Mouse (Mus musculus): ENCODE measurements around the gene Med13l.

Med13l gene

GRCm38 (mm10) chr5:118594470-118595236, 34.2 kb downstream of the Med13l start:
- in situ Hi-C loops (cut with MboI, MseI), result no loop called here

GRCm38 (mm10) chr5:118595901-118596300, 35.4 kb downstream of the Med13l start:
- in situ Hi-C loops (cut with MboI, MseI), result no loop called here

- in situ Hi-C loops (cut with MboI, MseI), result no loop called here
These were observed 36.1 kb downstream of the Med13l start for GRCm38 (mm10) chr5:118596452-118597092.

- in situ Hi-C loops (cut with MboI, MseI), result no loop called here
These were observed 38.1 kb downstream of the Med13l start for GRCm38 (mm10) chr5:118598601-118599000.

GRCm38 (mm10) chr5:118601452-118601851, 41.0 kb downstream of the Med13l start:
- in situ Hi-C loops (cut with MboI, MseI), result loop anchor here (10.0 to 25.0 kb wide), 2 partner anchors 1057 to 1086 kb away; no protein-coding TSS in a partner anchor

- in situ Hi-C loops (cut with MboI, MseI), result loop anchor here (10.0 to 25.0 kb wide), 2 partner anchors 1058 to 1085 kb away; no protein-coding TSS in a partner anchor
These were observed 42.2 kb downstream of the Med13l start for GRCm38 (mm10) chr5:118602706-118603105.

- in situ Hi-C loops (cut with MboI, MseI), result loop anchor here (10.0 to 25.0 kb wide), 2 partner anchors 1061 to 1082 kb away; no protein-coding TSS in a partner anchor
These were observed 45.1 kb downstream of the Med13l start for GRCm38 (mm10) chr5:118605424-118606067.

GRCm38 (mm10) chr5:118606636-118607035, 46.2 kb downstream of the Med13l start:
- in situ Hi-C loops (cut with MboI, MseI), result loop anchor here (10.0 to 25.0 kb wide), 2 partner anchors 1062 to 1081 kb away; no protein-coding TSS in a partner anchor

- in situ Hi-C loops (cut with MboI, MseI), result loop anchor here (10.0 to 25.0 kb wide), 2 partner anchors 1063 to 1079 kb away; no protein-coding TSS in a partner anchor
These were observed 47.4 kb downstream of the Med13l start for GRCm38 (mm10) chr5:118607900-118608299.

- in situ Hi-C loops (cut with MboI, MseI), result loop anchor here (25.0 kb wide), 1 partner anchor 1077 kb away; no protein-coding TSS in a partner anchor
These were observed 50.0 kb downstream of the Med13l start for GRCm38 (mm10) chr5:118610468-118610867.

- in situ Hi-C loops (cut with MboI, MseI), result loop anchor here (25.0 kb wide), 1 partner anchor 1074 kb away; no protein-coding TSS in a partner anchor
These were observed 52.6 kb downstream of the Med13l start for GRCm38 (mm10) chr5:118612956-118613631.

GRCm38 (mm10) chr5:118613704-118614103, 53.2 kb downstream of the Med13l start:
- in situ Hi-C loops (cut with MboI, MseI), result loop anchor here (25.0 kb wide), 1 partner anchor 1074 kb away; no protein-coding TSS in a partner anchor

GRCm38 (mm10) chr5:118614116-118614515, 53.6 kb downstream of the Med13l start:
- in situ Hi-C loops (cut with MboI, MseI), result loop anchor here (25.0 kb wide), 1 partner anchor 1073 kb away; no protein-coding TSS in a partner anchor

- in situ Hi-C loops (cut with MboI, MseI), result loop anchor here (25.0 kb wide), 1 partner anchor 1073 kb away; no protein-coding TSS in a partner anchor
These were observed 54.1 kb downstream of the Med13l start for GRCm38 (mm10) chr5:118614571-118614981.

- in situ Hi-C loops (cut with MboI, MseI), result loop anchor here (25.0 kb wide), 1 partner anchor 1068 kb away; no protein-coding TSS in a partner anchor
These were observed 58.6 kb downstream of the Med13l start for GRCm38 (mm10) chr5:118618963-118619610.

- in situ Hi-C loops (cut with MboI, MseI), result loop anchor here (25.0 kb wide), 1 partner anchor 1068 kb away; no protein-coding TSS in a partner anchor
These were observed 59.3 kb downstream of the Med13l start for GRCm38 (mm10) chr5:118619801-118620200.

- in situ Hi-C loops (cut with MboI, MseI), result loop anchor here (25.0 kb wide), 1 partner anchor 1067 kb away; no protein-coding TSS in a partner anchor
These were observed 59.9 kb downstream of the Med13l start for GRCm38 (mm10) chr5:118620330-118620910.

- in situ Hi-C loops (cut with MboI, MseI), result loop anchor here (25.0 kb wide), 1 partner anchor 1065 kb away; no protein-coding TSS in a partner anchor
These were observed 61.4 kb downstream of the Med13l start for GRCm38 (mm10) chr5:118621877-118622276.

GRCm38 (mm10) chr5:118622346-118622745, 61.9 kb downstream of the Med13l start:
- in situ Hi-C loops (cut with MboI, MseI), result loop anchor here (25.0 kb wide), 1 partner anchor 1065 kb away; no protein-coding TSS in a partner anchor

GRCm38 (mm10) chr5:118623797-118624196, 63.3 kb downstream of the Med13l start:
- in situ Hi-C loops (cut with MboI, MseI), result loop anchor here (25.0 kb wide), 1 partner anchor 1064 kb away; no protein-coding TSS in a partner anchor

Data from T-helper 1 cell (primary cell).